Mouse (Mus musculus) embryo, embryonic 11.5 days (tissue): ENCODE results near the gene Tgfbr2.
A peak's percentile ranks its signal among the peaks of the same experiment; 100 is the strongest.

ENCODE experiments used
- DNase-seq: peaks from one replicate; pipeline ENCODE4 v3.0.0-alpha.2; 2012; ENCODE audit warnings: low read depth, low spot score

Gene Tgfbr2

DNA sequence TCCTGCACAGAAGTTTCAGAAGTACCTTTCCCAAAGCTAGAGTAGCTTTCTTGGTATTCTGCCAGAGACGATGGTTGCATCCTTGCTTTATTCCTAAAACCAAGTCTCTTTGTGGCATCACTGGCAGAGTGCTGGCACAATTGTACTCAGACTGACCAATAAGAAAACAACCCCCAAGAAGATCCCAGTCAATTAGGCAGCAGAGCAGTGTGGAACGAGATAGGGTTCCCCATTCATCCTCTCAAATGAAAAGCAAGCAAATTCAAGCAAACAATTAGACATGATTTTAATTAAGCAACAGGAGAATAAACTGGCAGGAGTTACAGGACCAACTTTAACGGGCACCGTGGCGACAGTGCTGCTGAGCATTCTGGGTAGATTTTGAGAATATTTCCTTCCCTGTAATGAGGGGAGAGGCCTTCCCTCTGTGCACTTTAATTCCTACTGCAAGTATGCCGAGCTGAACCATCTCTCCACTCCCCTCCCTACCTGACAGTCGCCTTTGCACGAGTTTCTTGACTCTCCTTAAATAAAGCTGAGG, 56.8 kb downstream of the Tgfbr2 start:
- DNase-seq, result no peak

DNA sequence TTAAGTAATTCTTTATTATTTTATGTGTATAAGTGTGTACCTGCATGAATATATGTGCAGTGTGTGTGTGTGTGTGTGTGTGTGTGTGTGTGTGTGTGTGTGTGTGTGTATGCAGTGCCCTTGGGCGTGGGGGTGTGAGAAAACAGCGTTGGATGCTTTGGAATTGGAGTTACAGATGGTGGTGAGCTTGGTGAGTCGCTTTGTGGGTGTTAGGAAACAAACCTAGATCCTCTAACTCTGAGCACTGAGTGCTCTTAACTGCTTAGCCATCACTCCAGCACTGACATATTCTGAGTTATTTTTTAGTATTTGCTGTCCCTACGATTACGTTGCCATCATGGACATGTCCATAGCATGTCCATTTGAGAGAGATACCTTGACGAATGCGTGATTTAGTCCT, 59.3 kb downstream of the Tgfbr2 start:
- no peak for DNase-seq

DNA sequence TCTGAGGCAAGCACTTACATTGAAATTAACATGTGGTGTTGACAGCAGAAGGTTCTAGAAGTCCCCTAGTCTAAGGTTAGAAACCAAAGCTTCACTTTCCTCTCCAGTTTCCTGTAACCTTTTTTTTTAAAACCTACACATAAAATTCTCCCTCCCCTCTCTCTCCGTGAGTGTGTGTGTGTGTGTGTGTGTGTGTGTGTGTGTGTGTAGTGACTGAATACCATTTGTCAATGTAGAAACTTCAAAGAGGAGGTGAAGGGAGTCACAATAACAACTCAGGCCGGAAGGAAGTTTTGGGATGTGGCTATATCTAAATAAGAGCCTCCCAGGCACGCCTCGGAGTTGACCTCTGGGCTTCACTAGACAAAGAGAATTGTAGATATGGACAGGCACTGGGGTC, 60.8 kb downstream of the Tgfbr2 start:
- no peak for DNase-seq

DNA sequence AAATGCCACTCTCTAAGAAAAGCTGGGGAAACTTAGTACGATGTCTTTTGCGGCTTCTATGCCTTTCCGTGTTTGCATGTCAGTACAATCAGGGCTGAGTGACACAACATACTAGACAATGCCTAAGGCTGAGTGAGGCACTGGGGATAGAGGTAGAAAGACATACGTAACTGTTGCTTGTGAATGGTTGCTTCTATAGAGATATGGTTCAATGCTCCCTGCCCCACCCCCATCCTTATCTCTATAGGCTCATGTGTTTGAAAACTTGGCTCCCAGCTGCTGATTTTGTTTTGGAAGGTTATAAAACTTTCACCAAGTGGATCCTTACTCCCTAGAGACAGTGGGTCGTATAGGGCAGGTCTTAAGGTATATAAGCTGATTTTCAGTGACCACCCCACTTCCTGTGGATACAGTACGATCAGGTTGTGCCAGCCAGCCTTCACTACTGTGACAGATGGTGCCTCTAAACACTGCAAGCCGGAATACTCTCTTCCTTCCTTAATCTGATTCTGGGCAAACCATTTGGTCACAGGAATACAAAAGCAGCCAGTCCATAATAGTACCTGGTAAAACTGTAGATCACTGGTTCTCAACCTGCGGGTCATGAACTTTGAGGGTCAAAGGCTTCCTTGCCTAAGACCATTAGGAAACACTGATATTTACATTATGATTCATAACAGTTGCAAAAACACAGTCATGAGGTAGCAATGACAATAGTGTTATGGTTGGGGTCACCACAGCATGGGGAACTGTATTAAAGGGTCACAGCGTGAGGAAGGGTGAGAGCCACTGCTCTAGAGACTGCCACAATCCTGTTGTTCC, 63.8 kb downstream of the Tgfbr2 start:
- no peak for DNase-seq

DNA sequence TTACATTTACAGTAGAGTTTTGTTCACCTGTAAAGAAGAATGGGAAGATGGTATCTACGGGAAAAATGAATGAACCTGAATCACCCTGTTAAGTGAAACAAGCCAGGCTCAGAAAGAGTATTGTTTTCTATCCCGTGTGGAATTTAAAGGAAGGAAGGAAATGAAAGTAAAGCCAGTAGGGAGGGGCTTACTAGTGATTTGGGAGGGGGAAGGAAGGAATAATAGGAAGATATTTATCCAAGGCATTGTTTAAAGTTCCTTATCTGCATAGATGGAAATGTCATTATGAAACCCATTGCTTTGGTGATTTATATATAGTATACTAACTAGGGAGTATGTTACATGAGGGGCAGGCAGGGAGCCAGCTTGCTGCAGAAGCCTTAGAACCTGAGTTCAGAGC, 66.4 kb downstream of the Tgfbr2 start:
- DNase-seq, result no peak

DNA sequence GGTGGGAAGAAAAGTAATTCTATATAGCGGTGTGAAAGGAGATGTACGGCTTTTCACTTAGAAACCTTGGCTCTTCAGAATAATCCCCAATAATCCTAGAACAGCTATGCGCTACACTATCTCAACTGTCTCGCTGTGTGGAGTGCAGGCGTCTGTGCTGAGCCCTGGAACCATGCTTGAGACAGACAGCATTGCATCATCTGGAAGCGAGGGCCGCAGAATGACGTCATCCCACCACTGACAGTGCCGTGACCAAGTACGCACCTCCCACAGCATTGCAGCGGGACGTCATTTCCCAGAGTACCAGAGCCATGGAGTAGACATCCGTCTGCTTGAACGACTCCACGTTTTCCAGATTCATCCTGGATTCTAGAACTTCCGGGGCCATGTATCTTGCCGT, 70.4 kb downstream of the Tgfbr2 start:
- DNase-seq, result no peak

DNA sequence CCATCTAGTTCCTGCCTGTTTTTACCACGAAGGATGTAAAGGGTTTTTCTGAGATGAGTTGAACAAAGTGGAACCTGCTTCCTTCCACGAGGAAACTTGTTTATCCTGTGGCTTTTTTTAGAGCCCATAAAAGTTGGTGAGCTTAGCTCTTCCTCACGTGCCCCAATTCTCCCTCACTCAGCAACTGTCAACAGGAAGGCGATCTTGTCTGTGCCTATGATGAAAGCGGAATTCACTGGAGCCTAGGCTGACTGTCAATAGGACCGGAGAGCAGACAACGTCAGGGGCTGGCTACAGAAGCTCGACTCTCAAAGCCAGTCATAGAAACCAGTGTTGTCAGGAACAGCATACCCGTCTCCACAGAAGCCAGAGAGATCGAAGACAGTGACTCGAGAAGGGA, 73.3 kb downstream of the Tgfbr2 start:
- no peak for DNase-seq

DNA sequence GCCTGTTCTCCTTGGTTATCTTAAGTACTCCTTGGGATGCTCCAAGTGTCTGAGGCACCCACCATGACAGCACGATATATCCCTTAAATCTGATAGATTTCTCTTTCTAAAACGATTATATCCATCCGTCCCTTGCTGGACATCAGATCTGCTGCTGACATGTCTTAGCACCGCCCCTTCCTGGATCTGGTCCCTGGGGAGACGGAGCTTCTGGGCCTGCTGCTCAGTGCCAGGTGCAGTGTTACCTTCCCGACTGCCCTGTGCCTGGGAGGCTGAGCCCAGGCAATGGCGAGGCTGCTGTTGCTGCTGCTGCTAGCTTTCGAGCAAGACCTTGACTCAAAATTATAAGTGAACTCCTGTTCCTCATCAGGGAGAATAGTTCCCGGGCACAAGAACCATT, 75.1 kb downstream of the Tgfbr2 start:
- no peak for DNase-seq

DNA sequence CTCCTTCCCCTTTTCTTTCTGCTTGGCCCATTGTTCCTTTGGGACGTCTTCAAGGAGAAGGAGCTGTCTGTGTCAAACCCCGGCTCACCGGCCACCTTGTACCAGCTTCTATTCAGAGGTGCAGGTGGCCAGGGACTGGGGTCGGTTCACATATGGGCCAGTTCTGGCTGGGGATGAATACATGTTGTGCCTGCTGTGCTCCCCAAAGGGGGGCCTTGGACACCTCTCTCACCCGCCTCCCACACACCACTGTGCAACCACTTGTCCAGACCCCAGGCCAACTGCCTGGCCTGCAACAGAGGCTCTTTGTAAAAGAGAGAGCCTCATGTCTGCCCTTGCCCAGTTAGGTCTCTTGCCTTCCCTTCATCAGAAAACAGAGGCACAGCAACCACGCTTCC, 75.6 kb downstream of the Tgfbr2 start:
- no peak for DNase-seq

DNA sequence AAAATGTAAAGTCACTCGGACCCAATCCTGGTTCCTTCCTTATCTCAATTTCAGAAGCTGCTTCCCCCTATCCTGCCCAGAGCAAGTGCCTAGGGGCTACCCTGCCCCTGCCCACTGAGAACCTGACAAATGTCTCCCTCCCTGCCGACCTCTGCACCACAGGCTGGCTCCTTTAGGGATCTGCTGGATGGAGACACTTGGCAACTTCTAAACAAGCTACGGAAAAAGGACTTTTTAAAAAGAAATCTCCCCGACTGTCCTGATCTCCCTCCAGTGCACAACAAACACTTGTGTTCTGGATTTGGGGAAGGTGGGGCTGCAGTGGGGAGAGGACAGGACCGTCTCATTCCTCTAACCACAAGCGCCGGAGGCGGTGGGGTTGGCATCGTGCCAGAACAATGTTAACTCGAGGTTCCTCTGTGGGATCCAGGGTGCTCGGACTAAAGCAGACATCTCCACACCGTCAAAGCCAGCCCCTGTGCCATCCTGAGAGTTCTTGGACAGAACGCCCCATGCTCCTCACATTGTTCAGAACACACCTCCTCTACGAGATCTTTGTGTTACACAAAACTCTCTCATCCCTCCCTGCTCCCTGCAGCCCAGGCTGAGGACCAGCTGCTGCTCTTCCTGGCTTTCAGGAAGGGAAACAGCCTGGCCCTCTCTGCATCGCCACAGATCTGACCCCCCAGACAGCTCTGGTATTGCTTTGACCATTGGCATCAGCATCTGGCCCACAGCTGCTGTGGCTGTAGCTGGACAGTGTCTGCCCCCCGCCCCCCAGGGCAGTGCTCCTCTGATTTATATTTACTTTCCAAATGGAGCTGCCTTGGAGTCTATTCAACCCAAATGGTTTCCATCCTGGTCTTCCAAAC, 76.2 kb downstream of the Tgfbr2 start:
- no peak for DNase-seq

DNA sequence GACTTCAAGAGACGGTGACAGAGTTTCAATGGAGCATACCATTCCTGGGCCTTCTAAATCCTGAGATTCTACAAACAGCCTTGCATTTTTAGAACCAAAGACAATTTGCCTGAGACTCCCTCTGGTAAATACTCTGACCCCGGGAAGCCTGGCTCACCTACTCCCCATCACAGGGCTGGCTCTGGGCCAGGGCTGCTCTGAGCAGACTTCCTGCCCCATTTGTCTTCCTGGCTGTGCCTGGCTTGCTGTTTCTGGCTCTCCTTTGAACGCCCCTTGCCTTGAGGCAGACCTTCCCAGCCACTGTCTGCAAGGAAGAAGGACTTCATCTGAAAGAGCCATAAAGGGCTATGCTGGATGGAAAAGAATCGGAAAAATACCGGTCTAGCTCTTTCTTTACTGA, 83.2 kb downstream of the Tgfbr2 start:
- peak; percentile 37 for DNase-seq

DNA sequence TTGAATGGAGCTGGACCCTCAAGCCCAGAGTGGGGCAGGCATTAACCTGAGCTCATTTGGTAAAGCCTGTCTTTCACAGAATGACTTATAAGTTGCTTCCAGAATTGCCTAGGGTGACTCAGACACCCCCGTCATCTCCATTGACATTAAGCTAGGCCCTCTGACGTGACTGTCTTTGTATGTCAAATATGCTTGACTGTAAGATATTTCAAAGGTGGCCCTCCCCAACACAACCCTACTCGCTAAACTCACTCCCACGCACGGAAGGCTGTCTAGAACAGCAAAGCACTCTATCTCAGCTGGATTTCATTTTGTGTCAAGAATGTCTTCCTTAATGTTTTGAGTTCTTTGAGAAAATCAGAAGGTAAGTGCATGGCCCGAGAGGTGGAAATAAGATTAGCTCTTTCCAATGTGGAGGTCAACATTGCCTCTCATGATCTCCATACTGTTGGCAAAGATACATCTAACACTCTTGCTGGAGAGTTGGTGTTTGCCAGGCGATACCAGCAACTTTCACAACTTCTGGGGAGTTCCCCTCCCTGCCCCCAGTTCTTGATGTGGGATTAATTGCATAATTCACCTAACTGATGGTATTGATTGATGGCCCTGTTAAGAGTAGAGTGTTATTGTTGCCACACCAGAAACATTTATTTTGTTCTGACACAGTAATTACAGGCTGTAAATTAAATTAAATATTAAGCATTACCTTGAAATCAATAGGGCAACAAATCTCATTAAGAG, 83.9 kb downstream of the Tgfbr2 start:
- no peak for DNase-seq

DNA sequence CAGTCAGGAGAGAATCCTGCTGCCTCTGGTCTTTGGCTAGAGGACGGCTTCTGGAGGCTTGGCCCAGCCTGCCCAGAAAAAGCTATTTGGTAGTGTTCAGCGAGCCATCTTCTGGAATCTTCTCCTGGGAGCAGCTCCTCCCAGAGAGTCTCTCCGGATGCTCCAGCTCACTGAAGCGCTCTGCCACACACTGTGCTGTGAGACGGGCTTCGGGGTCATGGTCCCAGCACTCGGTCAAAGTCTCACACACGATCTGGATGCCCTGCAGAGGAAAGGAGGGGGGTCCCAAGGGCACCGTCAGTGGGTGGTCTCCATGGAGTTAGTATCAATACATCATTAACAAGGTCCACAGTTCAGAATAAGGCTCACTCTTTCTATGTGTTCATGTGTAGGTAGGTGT, 84.9 kb downstream of the Tgfbr2 start:
- no peak for DNase-seq

DNA sequence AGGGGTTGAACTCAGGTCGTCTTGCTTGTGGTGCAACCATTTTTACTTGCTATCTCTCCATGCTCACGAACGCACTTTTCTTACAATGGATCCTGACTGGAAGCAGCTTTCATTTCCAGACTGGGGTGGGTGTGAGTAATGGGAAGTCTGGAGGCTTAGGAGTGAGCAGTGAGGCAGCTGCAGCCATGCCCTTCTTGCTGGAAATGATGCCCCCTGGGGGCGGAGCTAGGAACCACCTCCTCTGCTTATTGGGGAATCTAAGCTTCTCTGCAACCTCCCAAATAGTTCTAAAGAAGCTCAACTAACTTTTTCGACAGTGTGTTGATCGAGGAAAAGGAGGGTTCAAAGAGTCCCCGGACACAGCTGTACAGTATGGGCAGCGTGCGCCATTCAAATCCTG, 86.2 kb downstream of the Tgfbr2 start:
- no peak for DNase-seq

DNA sequence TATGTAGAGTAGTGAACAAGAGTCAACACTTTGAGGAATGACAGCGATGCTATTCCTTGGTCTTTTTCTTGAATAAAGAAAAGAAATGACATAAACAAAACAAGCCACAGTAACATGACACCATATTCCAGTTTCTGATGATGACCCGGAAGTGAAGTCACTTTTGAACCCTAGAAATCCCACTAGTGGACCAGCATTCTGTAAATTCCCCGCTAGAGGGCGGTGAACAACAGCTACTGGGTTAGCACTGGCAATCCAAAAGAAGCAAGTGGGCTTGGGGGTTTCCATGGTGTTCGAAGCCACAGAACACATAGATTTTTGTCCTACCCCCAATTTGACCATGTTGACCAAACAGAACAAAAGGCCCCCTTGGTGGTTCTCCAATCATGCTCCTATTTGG, 87.3 kb downstream of the Tgfbr2 start:
- DNase-seq, result peak; percentile 51

DNA sequence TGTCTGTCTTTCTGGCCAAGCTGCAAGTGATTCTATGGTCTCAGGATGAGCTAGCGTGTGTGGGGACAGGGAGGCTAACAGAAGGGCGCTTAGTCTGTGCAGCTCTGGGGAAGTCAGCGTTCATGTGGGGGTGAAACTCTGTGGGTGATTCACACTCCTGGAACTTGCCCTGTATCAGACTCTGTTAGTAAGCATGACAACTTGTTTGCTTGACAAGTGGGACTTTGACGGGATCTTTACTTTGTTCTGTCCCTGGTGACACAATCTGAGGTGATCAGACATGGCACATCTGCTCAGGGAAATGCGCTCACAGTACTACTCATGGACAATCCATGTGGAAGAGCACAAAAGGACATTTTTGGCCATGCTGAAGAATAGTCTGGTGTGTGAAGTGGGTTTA, 87.9 kb downstream of the Tgfbr2 start:
- no peak for DNase-seq

DNA sequence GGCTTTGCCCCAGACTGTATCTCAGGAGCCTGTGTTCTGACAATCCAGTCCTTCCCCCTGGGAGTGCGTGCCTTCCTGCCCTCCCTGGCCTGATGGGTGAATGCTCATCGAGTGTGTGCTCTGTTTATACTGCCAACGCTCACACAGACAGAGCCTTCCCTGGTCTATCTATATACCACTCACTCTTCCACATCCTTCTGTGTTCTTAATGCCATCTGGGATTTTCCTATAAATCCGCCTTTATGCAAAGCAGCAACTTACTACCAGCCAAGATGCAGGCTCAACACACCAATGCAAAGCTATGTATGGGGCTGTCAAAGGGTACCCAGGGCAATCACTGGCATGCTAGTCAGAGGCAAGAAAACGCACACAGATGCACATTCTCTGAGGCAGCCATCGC, 89.2 kb downstream of the Tgfbr2 start:
- no peak for DNase-seq

DNA sequence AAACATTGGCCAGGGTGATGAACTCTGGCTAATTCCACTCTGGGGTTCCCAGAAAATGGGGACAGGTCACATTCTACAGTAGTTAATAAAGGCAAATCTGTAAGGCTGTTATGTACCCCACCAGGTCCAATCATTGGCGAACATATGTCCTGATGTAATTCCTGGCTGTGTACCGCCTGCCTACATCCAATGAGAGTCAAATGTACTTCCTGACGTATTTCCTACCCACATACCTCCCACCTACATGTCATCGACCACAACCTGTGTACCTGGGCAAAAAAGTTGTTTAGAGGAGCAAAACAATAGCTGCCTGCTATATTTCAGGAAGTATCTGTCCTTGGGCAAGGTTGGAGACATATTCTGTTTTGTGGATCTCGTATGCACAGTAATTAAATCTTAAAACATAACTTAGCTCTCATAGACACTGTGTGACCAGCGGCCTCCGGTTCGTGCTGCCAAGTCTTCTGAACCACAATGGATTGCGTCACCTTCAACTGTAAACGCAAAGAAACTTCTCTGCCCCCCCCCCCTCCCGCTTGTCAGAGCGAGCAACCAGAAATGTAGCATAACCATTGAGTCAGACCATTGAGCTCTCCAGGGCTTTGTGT, 90.7 kb downstream of the Tgfbr2 start:
- no peak for DNase-seq

DNA sequence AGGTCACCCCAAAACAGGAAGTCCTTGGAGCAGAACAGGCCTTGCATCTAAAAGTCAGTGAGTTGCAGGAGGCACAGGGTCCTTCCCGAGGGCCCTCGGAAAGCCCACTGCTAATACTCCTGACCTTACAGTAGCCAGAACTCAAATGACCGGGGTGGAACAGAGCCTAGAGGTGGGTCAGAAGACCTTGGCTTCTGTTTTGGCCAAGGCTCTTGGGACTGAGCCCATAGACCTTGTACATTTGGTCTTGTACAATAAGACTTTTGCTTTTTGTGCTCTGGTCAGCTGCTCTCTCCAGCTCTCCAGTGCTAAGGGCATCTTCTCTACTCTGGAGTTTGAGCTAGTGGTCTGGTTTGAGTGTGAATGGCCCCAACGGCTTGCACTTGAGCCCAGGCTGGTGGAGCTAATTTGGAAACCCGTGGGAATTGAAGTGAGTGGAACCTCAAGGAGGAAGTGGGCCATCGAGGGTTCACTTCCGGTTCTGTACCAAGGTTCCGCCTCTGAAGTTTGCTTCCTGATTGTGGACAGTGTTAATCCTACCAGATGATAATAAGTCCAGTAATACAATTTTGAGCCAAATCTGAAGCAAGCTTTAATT, 91.3 kb downstream of the Tgfbr2 start:
- no peak for DNase-seq

DNA sequence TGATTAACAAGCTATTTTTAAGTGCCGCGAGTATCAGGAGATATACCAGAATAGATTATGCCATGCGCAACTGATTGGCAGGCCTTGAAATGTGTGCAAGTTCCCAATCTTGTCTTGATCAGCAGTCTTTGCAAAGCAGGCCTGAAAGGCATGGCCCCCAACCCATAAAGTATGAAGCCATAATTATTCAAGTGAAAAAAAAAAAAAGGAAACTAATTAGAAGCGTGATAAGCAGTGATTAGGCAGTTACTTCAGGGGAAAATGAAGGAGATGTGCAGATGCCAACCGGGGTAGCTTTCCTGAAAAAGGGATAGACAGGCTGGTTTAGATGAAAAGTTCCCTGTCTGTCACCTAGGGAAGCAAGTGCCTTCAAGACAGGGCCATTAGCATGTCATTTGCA, 91.9 kb downstream of the Tgfbr2 start:
- no peak for DNase-seq

DNA sequence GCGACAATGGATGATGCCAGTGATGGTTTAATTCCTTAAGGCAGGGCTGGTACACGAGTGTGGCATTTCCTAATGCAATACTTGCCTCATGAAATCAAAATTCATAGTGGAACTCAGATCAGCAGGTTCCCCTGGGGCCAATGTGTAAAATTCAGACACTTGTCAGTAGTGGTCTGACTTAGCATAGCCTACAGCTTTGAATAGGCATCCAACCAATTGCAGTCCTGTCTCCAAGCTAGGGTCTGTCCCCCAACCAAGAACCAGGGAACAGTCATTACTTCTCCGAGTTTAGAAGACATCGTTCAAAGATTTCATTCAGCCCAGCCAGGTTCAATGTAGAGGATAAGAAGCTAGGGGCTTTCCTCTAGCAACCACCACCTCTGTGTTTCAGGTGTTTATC, 93.4 kb downstream of the Tgfbr2 start:
- DNase-seq, result no peak
